Mouse (Mus musculus): ENCODE results near the gene Ralgps1.

DNA sequence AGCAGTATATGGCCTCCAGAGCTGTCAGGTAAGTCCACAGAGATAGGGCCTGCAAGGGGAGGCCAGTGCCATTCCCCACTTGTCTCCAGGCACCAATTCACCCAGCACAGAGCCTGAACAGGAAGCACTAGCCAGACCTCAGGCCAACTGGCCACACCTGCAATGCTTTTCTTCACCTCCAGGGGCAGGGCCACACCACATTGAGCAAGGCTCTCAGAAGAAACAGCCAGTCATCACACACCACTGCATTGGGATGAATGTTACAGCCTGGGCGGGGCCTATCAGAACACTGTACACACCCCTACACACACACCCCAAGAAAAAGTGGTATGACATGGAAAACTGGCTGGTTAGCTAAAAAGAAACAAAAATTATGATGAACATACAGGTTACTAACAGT lies 42.3 kb downstream of the Ralgps1 start:
- TF ChIP-seq POLR2A (IDR thresholded peaks at IDR 0.05; ENCODE audit: low read depth, low read length): no peak
- TF ChIP-seq CTCF (IDR thresholded peaks at IDR 0.05; ENCODE audit: extremely low read depth, insufficient read length, insufficient replicate concordance, low read depth, low read length): peak; percentile 72; the same call in 1 of the 2 replicates
